ENCODE assay signal across 8 mouse cellular contexts in the genomic region with DNA sequence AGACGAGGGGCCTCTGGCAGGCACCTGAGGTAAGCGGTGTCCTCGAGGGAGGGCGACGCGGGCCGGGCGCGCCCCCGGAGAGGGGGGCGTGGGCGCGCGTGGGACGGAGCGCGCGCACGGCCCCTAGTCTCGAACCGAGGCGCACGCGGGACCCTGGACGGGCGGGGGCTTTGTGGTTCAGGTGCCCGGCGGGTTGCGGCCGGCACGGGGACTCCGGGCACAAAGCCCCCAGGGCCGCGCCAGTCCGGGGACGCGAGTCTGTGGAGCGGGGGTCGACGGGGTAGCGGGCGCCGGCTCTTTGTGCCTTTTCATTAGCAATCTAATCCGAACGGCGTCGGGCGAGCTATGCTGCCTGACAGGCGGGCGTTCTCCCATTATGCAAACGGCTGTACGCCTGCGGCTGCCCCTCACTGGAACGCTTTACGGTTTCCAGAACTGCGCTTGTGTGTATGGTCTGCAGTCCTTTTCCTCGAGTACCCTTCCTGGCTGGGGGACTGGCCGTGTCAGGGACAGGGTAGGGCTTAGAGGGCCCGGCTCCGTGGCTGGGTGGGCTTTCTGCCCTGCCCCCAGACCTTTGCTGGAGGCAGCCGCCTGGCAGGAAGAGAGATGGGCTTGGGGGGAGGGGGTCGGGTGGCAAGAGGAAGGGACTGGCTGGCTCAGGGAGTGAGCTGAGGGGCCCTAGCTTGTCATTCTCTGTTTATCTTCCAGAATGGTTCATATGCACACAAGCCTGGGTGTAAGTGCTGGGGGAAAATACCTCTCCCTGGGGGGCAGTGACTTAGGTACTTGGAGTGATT. TPM values are rescaled to one million over a fixed set of nuclear protein-coding genes. Genes with fewer than 3 reads are reported as not detected.
DNase-seq lines count a peak whose midpoint lies in the region; ATAC-seq and TF ChIP-seq lines count a peak whose summit lies in the region.

No protein-coding gene starts in this region.

- peaks cover 10% of the 10 kb centered on the region; the same call in 1 of the 2 replicates for H3K9me3 ChIP-seq in embryonic facial prominence, embryonic 10.5 days
- peaks cover 4% of the 10 kb centered on the region; the same call in 1 of the 2 replicates for H3K9me3 ChIP-seq in heart, embryonic 14.5 days (ENCODE audit: control insufficient read depth, low read length)
- H3K9me3 ChIP-seq in liver, embryonic 15.5 days (replicated peaks) = no peaks in the 10 kb centered on the region

- under 1% methylated on average over 62 of the region's 62 CpGs for WGBS in embryonic facial prominence, embryonic 10.5 days
- under 1% methylated on average over 50 of the region's 62 CpGs for WGBS in heart, embryonic 14.5 days
- under 1% methylated on average over 59 of the region's 62 CpGs for WGBS in liver, embryonic 15.5 days (ENCODE audit: insufficient replicate concordance)

- TF ChIP-seq CTCF in C2C12 (IDR thresholded peaks at IDR 0.05; ENCODE audit: control insufficient read depth, insufficient read depth, insufficient read length) = no peak

- peak overlapping the region; percentile 77 for H3ac ChIP-seq in C2C12 (ENCODE audit: control insufficient read depth, insufficient read length, low read depth)

- peak overlapping the region; percentile 96 for H3K9ac ChIP-seq in heart, embryonic 14.5 days (ENCODE audit: low read length)
- H3K9ac ChIP-seq in liver, embryonic 15.5 days = peak overlapping the region; percentile 80

- peaks cover 45% of the 10 kb centered on the region for H3K4me1 ChIP-seq in embryonic facial prominence, embryonic 10.5 days
- peaks cover 29 to 45% of the 10 kb centered on the region in 2 experiments for H3K4me1 ChIP-seq in heart, embryonic 14.5 days (ENCODE audit: control insufficient read depth in 2 of 2, insufficient read depth in 2 of 2, low read length in 2 of 2)
- H3K4me1 ChIP-seq in liver, embryonic 15.5 days (replicated peaks) = peaks cover 62% of the 10 kb centered on the region

- peaks cover 9% of the 10 kb centered on the region for H3K79me3 ChIP-seq in C2C12 (ENCODE audit: low read depth)

- peak overlapping the region; percentile 94 for H3K4me2 ChIP-seq in heart, embryonic 14.5 days (ENCODE audit: low read length)
- peak overlapping the region; percentile 97 for H3K4me2 ChIP-seq in liver, embryonic 15.5 days

- H3K27ac ChIP-seq in embryonic facial prominence, embryonic 10.5 days (replicated peaks) = peak overlapping the region; percentile 98
- H3K27ac ChIP-seq in heart, embryonic 14.5 days (replicated peaks in 1 of 2; ENCODE audit: control insufficient read depth in 1 of 2, insufficient read depth in 1 of 2, low read depth in 2 of 2, low read length in 2 of 2) = peak overlapping the region; percentile 83 to 91
- peak overlapping the region; percentile 80 for H3K27ac ChIP-seq in liver, embryonic 15.5 days (replicated peaks)

- peak overlapping the region; percentile 74 for H3K4me3 ChIP-seq in C2C12 (ENCODE audit: insufficient read depth, poor library complexity, severe bottlenecking)
- peak overlapping the region; percentile 66 for H3K4me3 ChIP-seq in embryonic facial prominence, embryonic 10.5 days
- H3K4me3 ChIP-seq in heart, embryonic 14.5 days (ENCODE audit: control insufficient read depth in 1 of 2, insufficient read depth in 1 of 2, low read depth in 1 of 2, low read length in 2 of 2) = peak overlapping the region; percentile 88 to 93
- peak overlapping the region; percentile 86 for H3K4me3 ChIP-seq in liver, embryonic 15.5 days (replicated peaks)

- peak; percentile 87 for DNase-seq in ZHBTc4 (ENCODE audit: low read depth, low spot score)
- DNase-seq in embryonic facial prominence, embryonic 10.5 days (ENCODE audit: low spot score) = peak; percentile 80
- peak; percentile 62 for DNase-seq in kidney, postnatal 10 days
- peak; percentile 83 for DNase-seq in neural tube, embryonic 10.5 days (ENCODE audit: extremely low spot score, low spot score)
- peak; percentile 59 to 70 for DNase-seq in thymus, postnatal 36 days

- H3K36me3 ChIP-seq in C2C12 (ENCODE audit: control insufficient read depth, insufficient read depth) = no peaks in the 10 kb centered on the region
- H3K36me3 ChIP-seq in embryonic facial prominence, embryonic 10.5 days (replicated peaks) = no peaks in the 10 kb centered on the region
- H3K36me3 ChIP-seq in heart, embryonic 14.5 days (ENCODE audit: control insufficient read depth, insufficient read depth, low read length) = no peaks in the 10 kb centered on the region
- no peaks in the 10 kb centered on the region for H3K36me3 ChIP-seq in liver, embryonic 15.5 days (replicated peaks)

- ATAC-seq in heart, embryonic 14.5 days (ENCODE audit: insufficient number of reproducible peaks, insufficient read depth, low FRiP score, low read depth) = peak; percentile 37
- peak; percentile 14 for ATAC-seq in liver, embryonic 15.5 days (ENCODE audit: insufficient read depth)

- H3K79me2 ChIP-seq in C2C12 (ENCODE audit: control insufficient read depth, insufficient read depth) = peaks cover 47% of the 10 kb centered on the region

- H3K27me3 ChIP-seq in C2C12 (ENCODE audit: control insufficient read depth, insufficient read depth, insufficient read length) = no peaks in the 10 kb centered on the region
- H3K27me3 ChIP-seq in embryonic facial prominence, embryonic 10.5 days (replicated peaks; ENCODE audit: low read depth, poor library complexity, severe bottlenecking) = 0 out of 2 replicates have a peak, but pooled peaks cover 5% of the 10 kb centered on the region
- no peaks in the 10 kb centered on the region for H3K27me3 ChIP-seq in heart, embryonic 14.5 days (ENCODE audit: control insufficient read depth, insufficient read depth, low read length)
- peaks cover 14% of the 10 kb centered on the region for H3K27me3 ChIP-seq in liver, embryonic 15.5 days

TF ChIP-seq in C2C12, 6 proteins besides CTCF, POLR2A, EP300 and RAD21:
- TF ChIP-seq MAX (IDR thresholded peaks at IDR 0.05) (no peak), MYOD1 (IDR thresholded peaks at IDR 0.05; ENCODE audit: control insufficient read depth, insufficient read length, low read depth) (no peak), FOSL1 (IDR thresholded peaks at IDR 0.05; ENCODE audit: insufficient read depth, low read length, poor library complexity, severe bottlenecking) (no peak)
TF ChIP-seq in C2C12: peak in this region for 0.

RNA-seq across cellular contexts. Expression of a gene that starts 0.5 kb away (rescaled TPM):
- 1.1 TPM for polyA plus RNA-seq in C2C12 (2012; fragmentation: generic; extraction: Trizol)
- polyA plus RNA-seq in embryonic facial prominence, embryonic 10.5 days (2016; fragmentation: Nextera tagmentation; extraction: Ambion mirVana) = 17.0 and 17.1 TPM in 2 replicates
- polyA plus RNA-seq in heart, embryonic 14.5 days (2014; fragmentation: Nextera tagmentation; extraction: Ambion mirVana) = 2.7 and 3.0 TPM in 2 replicates
- 2.6 and 3.6 TPM in 2 replicates for polyA plus RNA-seq in liver, embryonic 15.5 days (2015; fragmentation: Nextera tagmentation; extraction: Ambion mirVana)

RNA-seq across cellular contexts. Expression of a gene that starts 25.5 kb away (rescaled TPM):
- 0.02 TPM for polyA plus RNA-seq in C2C12 (2012; fragmentation: generic; extraction: Trizol)
- polyA plus RNA-seq in embryonic facial prominence, embryonic 10.5 days (2016; fragmentation: Nextera tagmentation; extraction: Ambion mirVana) = 0.70 and 0.79 TPM in 2 replicates
- polyA plus RNA-seq in heart, embryonic 14.5 days (2014; fragmentation: Nextera tagmentation; extraction: Ambion mirVana) = 0.15 and 0.20 TPM in 2 replicates
- polyA plus RNA-seq in liver, embryonic 15.5 days (2015; fragmentation: Nextera tagmentation; extraction: Ambion mirVana) = 0.06 and 0.09 TPM in 2 replicates

RNA-seq across cellular contexts. Expression of a gene that starts 31.5 kb away (rescaled TPM):
- polyA plus RNA-seq in C2C12 (2012; fragmentation: generic; extraction: Trizol) = 135 TPM
- polyA plus RNA-seq in embryonic facial prominence, embryonic 10.5 days (2016; fragmentation: Nextera tagmentation; extraction: Ambion mirVana) = 410 and 436 TPM in 2 replicates
- 276 and 285 TPM in 2 replicates for polyA plus RNA-seq in heart, embryonic 14.5 days (2014; fragmentation: Nextera tagmentation; extraction: Ambion mirVana)
- polyA plus RNA-seq in liver, embryonic 15.5 days (2015; fragmentation: Nextera tagmentation; extraction: Ambion mirVana) = 169 and 186 TPM in 2 replicates

RNA-seq across cellular contexts. Expression of a gene that starts 42.0 kb away (rescaled TPM):
- polyA plus RNA-seq in C2C12 (2012; fragmentation: generic; extraction: Trizol) = 1.3 TPM
- 7.1 and 8.9 TPM in 2 replicates for polyA plus RNA-seq in embryonic facial prominence, embryonic 10.5 days (2016; fragmentation: Nextera tagmentation; extraction: Ambion mirVana)
- 7.2 and 7.3 TPM in 2 replicates for polyA plus RNA-seq in heart, embryonic 14.5 days (2014; fragmentation: Nextera tagmentation; extraction: Ambion mirVana)
- 3.9 and 4.4 TPM in 2 replicates for polyA plus RNA-seq in liver, embryonic 15.5 days (2015; fragmentation: Nextera tagmentation; extraction: Ambion mirVana)

Comparison
In these comparisons a context has a peak if more than half of its experiments do, and no peak if none do; other contexts are left out.
1. Peak in every context shown above with its lines: DNase-seq, ATAC-seq, H3K4me3 ChIP-seq and H3K27ac ChIP-seq.